Mouse (Mus musculus): Measurements from ENCODE around the gene Tprg. TPM values are rescaled to one million over a fixed set of nuclear protein-coding genes. Genes with fewer than 3 reads are reported as not detected.

The Tprg gene
- polyA plus RNA-seq (2012; rRNA removed; ENCODE audit: low replicate concordance): not detected in 2 replicates

DNA sequence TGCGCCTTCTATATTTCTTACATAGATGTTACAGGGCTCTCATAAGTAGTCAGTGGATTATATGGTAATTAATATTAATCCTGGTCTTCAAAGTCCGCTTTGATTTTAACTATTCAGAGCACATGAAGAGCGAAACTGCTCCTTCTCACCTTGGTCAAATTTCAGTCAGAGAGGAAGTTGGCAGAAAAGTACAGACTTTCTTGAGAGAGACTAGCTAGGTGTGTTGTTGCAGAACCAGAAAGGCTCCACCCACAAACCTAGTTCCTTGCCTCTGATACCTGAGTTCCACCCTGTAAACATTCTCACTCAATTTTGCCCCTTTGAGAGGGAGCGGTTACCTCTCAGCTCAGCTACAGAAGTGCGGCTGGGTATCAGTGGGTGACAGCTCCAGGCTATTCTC lies at the start of gene Tprg:
Gene Tprg (plus strand): TSS at position 301 of the 400 bp plus-strand sequence.

